Mouse (Mus musculus): ENCODE results near the gene Th. TPM values are rescaled to one million over a fixed set of nuclear protein-coding genes. Genes with fewer than 3 reads are reported as not detected.

Th gene
- total RNA-seq, 2 experiments from 2014 or later = 0.48 TPM; not detected in 1

DNA sequence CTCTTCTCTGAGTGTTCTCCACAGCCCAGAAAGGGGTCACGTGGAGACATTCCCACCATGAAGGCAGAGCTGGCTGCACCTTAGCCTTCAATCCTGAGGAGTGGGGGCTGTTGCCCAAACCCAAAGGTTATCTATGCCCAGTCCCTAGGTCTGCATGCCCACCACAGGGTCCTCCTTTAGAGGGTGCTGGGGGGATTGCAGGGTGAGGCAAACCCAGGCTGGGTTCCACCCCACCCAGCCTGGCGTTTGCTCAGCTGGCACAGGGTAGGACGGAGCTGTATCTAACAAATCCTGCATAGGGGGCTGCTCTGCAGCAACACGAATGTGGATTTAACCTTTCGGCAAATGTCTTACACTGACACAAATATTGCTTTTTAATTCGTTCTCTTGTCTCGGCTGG is 29.2 kb downstream of the Th start:
- DNase-seq = no peak

DNA sequence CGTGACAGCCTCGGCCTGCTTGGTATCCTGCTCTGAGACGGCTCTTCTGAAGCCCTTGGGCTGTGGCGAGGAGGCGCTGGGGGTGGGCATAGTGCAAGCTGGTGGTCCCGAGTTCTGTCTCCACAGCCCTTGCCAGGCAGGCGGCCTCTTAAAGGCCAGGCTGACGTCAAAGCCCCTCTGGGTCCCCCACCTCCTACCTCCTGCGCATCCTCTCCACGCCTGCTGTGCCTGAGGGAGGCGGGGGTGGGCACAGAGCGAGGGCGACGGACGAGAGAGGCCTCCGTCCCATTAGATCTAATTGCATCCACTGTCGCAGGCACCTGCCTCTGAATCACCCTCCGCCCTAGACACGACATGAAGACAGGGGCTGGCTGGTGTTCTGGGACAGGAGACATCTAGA is 31.1 kb downstream of the Th start:
- no peak for DNase-seq

DNA sequence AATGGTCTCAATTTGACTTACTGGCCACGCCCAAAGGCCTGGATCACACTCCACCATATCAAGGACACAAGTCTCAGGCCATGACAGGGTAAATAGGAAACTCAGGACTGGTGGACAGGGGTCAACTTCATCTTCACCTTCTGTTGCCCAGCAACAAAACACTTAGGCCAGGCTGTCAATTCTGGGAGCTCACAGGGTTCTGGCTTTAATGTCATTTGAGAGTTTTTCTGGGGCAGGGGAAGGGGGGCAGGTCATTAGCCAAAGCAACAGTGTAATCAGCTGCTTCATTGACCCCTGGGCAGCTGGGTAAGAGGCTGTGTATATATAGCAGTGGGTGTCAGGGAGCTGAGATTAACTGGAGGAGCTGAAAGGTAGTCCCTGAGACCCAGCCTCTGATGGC is 33.5 kb downstream of the Th start:
- DNase-seq = no peak

DNA sequence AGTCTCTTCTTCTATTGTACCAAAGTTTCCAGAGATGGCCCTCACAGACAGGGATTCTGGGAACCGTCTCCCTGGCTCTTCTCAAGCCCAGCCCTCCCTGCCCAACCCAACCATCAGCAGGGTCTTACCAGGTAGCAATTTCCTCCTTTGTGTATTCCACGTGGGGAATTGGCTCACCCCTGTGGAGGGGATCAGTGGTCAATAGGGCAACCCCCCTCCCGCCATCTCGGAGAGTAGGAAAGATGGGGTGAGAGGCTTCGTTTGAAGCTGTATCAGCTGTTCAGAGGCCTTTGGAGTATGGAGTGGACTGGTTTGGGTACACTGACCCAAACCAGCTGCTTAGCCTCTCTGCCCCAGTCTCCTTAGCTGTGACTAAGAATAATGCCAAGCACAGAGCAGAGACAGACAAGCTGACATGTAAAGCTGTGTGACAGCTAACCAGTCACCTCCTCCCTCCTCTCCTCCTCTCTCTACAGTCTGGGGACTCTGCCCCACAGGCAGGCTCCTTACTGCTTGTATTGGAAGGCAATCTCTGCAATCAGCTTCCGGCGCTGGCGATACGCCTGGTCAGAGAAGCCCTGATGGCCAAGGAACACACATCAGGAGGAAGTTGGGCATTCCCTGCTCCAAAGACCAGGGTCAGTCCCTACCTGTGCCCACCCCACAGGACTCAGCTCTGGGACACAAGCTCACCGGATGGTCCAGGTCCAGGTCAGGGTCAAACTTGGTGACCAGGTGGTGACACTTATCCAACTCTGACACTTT is 34.8 kb downstream of the Th start:
- no peak for DNase-seq

GRCm38 (mm10) chr7:142895223-142895840 is 35.6 kb downstream of the Th start:
- no peak for DNase-seq

DNA sequence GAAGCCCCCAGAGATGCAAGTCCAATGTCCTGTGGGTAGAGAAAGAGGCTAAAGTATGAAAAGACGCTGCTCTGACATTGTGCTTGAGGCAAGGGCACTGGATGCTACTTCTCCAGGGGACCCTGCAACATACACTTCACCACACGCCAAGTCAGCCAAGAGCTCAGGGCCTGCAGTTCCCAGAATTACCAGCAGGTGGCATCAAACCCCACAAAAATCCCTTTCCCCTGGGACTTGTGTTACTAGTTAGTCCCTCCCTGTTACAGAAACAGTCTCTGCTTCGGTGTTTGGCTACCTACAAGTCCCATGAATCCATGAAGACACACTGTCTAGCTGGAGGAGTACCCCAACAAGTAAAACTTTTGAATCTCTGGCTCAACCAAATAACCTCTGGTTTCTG is 36.3 kb downstream of the Th start:
- DNase-seq = peak; percentile 79 to 80

DNA sequence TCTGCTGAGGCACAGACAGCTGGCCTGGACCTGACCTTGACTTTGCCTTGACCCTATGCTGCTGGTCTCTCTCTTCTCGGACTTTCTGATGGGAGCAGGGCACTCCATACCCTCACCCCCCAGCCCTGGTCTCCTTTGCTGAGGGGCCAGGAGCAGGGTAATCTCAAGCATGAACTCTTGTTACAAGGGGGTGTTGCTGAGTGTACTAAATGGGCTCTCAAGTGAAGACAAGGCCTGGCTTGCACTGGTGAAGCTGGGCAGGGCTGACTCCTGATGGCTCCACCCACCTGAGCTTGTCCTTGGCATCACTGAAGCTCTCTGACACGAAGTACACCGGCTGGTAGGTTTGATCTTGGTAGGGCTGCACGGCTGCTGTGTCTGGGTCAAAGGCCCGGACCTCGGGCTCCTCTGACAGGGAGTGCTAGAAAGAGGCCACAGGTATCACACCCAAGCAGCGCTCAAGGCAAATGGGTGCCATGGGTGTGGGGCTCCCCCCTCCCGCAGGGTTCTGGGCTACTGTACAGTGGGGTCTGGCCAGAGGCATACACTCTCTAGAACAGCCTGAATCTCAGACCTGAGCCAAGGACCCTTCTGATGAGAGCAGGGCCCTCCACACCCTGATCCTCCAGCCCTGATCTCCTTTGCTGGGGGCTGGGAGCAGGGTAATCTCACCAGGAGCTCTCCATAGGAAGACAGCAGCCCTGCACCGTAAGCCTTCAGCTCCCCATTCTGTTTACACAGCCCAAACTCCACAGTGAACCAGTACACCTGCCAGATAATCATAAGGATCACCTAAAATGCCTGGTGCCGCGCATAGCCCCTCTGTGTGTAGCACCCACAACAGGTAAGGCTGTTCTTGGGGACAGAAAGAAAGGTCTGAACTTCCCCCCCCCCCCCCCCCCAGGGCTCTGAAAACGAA is 36.9 kb downstream of the Th start:
- DNase-seq = no peak

- no peak for DNase-seq
Observed at GRCm38 (mm10) chr7:142893296-142893695, 37.6 kb downstream of the Th start.

- no peak for DNase-seq
Observed at GRCm38 (mm10) chr7:142869419-142870163, 61.3 kb downstream of the Th start.

- DNase-seq = peak; percentile 16 to 23
Observed at GRCm38 (mm10) chr7:142850681-142851080, 80.2 kb downstream of the Th start.

Other genes with a start within 250 kb of the Th start
- gene Ins2, start 187.7 kb downstream of the Th start, total RNA-seq (2021) = not detected
- gene Ascl2, start 38.1 kb upstream of the Th start, total RNA-seq (2021) = under 1 TPM in 1 of 2 experiments, not detected in 1; 0.27 TPM
- under 1 TPM in 1 of 2 experiments, not detected in 1; 0.23 TPM for gene Tspan32, start 73.9 kb upstream of the Th start, total RNA-seq (2021)
- gene Cd81, start 121.6 kb upstream of the Th start, total RNA-seq (2021) = 100 to 1,000 TPM; 441 to 447 TPM
- gene Tssc4, start 138.1 kb upstream of the Th start, total RNA-seq (2021) = 10 to 100 TPM; 40.0 to 46.3 TPM
- gene Trpm5, start 163.5 kb upstream of the Th start, total RNA-seq (2021) = not detected
- gene Kcnq1, start 175.2 kb upstream of the Th start, total RNA-seq (2021) = 1 to 10 TPM in 1 of 2 experiments, under 1 TPM in 1; 0.55 to 1.1 TPM

Data from layer of hippocampus, postnatal 36 days (tissue).